Mouse (Mus musculus) heart, embryonic 12.5 days (tissue): ENCODE measurements at regions not wholly inside any gene's neighbourhood (a gene's known extent, or its start where the extent isn't known, plus 50 kb on each side); places are given as distances from the start of the nearest gene placed in this dataset.
A peak's percentile ranks its signal among the peaks of the same experiment; 100 is the strongest.

ENCODE experiments used
- ATAC-seq: fragments of 200-750 bp; cut with Nextera tagmentation; 2 replicates; pipeline ENCODE4 v1.8.0; 2017; ENCODE audit warnings: moderate TSS enrichment, moderate library complexity; ENCODE audit not compliant: insufficient number of reproducible peaks, low FRiP score
- H3K27ac ChIP-seq: fragments of 300-500 bp; sonication (generic); 2 replicates; pipeline ENCODE4 v1.5.1; 2016; ENCODE audit warnings: mild to moderate bottlenecking, moderate library complexity; ENCODE audit not compliant: poor library complexity, severe bottlenecking
- H3K27me3 ChIP-seq: fragments of 300-500 bp; sonication (generic); replicated peaks from 2 replicates; pipeline ENCODE4 v1.6.1; 2016; ENCODE audit warnings: mild to moderate bottlenecking, moderate library complexity
- H3K36me3 ChIP-seq: fragments of 300-500 bp; sonication (generic); 2 replicates; pipeline ENCODE4 v1.6.1; 2016; ENCODE audit warnings: mild to moderate bottlenecking, moderate library complexity
- H3K4me1 ChIP-seq: fragments of 300-500 bp; sonication (generic); replicated peaks from 2 replicates; pipeline ENCODE4 v1.6.1; 2016; ENCODE audit warnings: mild to moderate bottlenecking
- H3K4me2 ChIP-seq: fragments of 300-500 bp; sonication (generic); 2 replicates; pipeline ENCODE4 v1.6.1; 2016; ENCODE audit warnings: mild to moderate bottlenecking, moderate library complexity
- H3K4me3 ChIP-seq: fragments of 300-500 bp; sonication (generic); 2 replicates; pipeline ENCODE4 v1.5.1; 2016; ENCODE audit warnings: mild to moderate bottlenecking
- H3K9ac ChIP-seq: fragments of 300-500 bp; sonication (generic); 2 replicates; pipeline ENCODE4 v1.6.1; 2016; ENCODE audit warnings: mild to moderate bottlenecking, moderate library complexity
- H3K9me3 ChIP-seq: fragments of 300-500 bp; sonication (generic); replicated peaks from 2 replicates; pipeline ENCODE4 v1.6.1; 2016; ENCODE audit warnings: mild to moderate bottlenecking, moderate library complexity
- WGBS: fragments of 180-500 bp; shearing (Covaris S2); methylation state at CpG from one replicate; pipeline ENCODE4 v1.1.7; 2016; 5-methylcytosine and 5-hydroxymethylcytosine counted together

GRCm38 (mm10) chr10:118000591-118000990 is 141.0 kb upstream of the Mdm1 start:
- WGBS = 74% methylated on average over 3 of the region's 3 CpGs
- H3K4me1 ChIP-seq = peaks cover 16% of the 10 kb centered on the region
- peaks cover 8% of the 10 kb centered on the region; the same call in 1 of the 2 replicates for H3K9me3 ChIP-seq
- no peak overlapping the region for H3K4me3 ChIP-seq
- H3K27ac ChIP-seq = no peak overlapping the region
- H3K9ac ChIP-seq = no peak overlapping the region
- no peaks in the 10 kb centered on the region for H3K27me3 ChIP-seq
- no peaks in the 10 kb centered on the region for H3K36me3 ChIP-seq
- no peak overlapping the region for H3K4me2 ChIP-seq
- no peak for ATAC-seq

- 45% methylated on average over 4 of the region's 4 CpGs for WGBS
- Histone ChIP-seq H3K9me3 (peaks cover 2% of the 10 kb centered on the region; the same call in 1 of the 2 replicates), H3K4me1 (peaks cover 16% of the 10 kb centered on the region), H3K27ac (no peak overlapping the region), H3K27me3 (no peaks in the 10 kb centered on the region), H3K9ac (no peak overlapping the region), H3K36me3 (no peaks in the 10 kb centered on the region), H3K4me2 (0 out of 2 replicates have a peak overlapping the region, but pooled peaks have one; percentile 0), H3K4me3 (no peak overlapping the region)
- no peak for ATAC-seq
These were observed 140.1 kb upstream of the Mdm1 start for GRCm38 (mm10) chr10:118001501-118001900.

- Histone ChIP-seq H3K9me3 (no peaks in the 10 kb centered on the region), H3K4me1 (peaks cover 18% of the 10 kb centered on the region), H3K4me2 (0 out of 2 replicates have a peak overlapping the region, but pooled peaks have one; percentile 0), H3K27ac (no peak overlapping the region), H3K27me3 (no peaks in the 10 kb centered on the region), H3K36me3 (no peaks in the 10 kb centered on the region), H3K4me3 (no peak overlapping the region), H3K9ac (no peak overlapping the region)
- 64% methylated on average over 7 of the region's 7 CpGs for WGBS
- no peak for ATAC-seq
These were observed 139.6 kb upstream of the Mdm1 start for GRCm38 (mm10) chr10:118001971-118002370.

- 76% methylated on average over 4 of the region's 4 CpGs for WGBS
- H3K27ac ChIP-seq = no peak overlapping the region
- ATAC-seq = no peak
These were observed 139.1 kb upstream of the Mdm1 start for GRCm38 (mm10) chr10:118002559-118002958.

GRCm38 (mm10) chr10:118003179-118003578 is 138.4 kb upstream of the Mdm1 start:
- no peak overlapping the region; the same call in 1 of the 2 replicates for H3K9ac ChIP-seq
- H3K4me2 ChIP-seq = no peak overlapping the region
- WGBS = 66% methylated on average over 10 of the region's 10 CpGs
- ATAC-seq = no peak
- H3K27ac ChIP-seq = peak overlapping the region; percentile 60
- no peaks in the 10 kb centered on the region for H3K36me3 ChIP-seq
- no peak overlapping the region for H3K4me3 ChIP-seq
- no peaks in the 10 kb centered on the region for H3K27me3 ChIP-seq
- peaks cover 21% of the 10 kb centered on the region for H3K4me1 ChIP-seq
- no peaks in the 10 kb centered on the region for H3K9me3 ChIP-seq

More at GRCm38 (mm10) chr10:118002559-118002958, 139.1 kb upstream of the Mdm1 start:
- Histone ChIP-seq H3K4me1 (peaks cover 21% of the 10 kb centered on the region), H3K9me3 (no peaks in the 10 kb centered on the region), H3K4me3 (no peak overlapping the region), H3K9ac (no peak overlapping the region), H3K27me3 (no peaks in the 10 kb centered on the region), H3K36me3 (no peaks in the 10 kb centered on the region), H3K4me2 (no peak overlapping the region)

- Histone ChIP-seq H3K27me3 (no peaks in the 10 kb centered on the region), H3K36me3 (no peaks in the 10 kb centered on the region), H3K27ac (peak overlapping the region; percentile 60), H3K4me1 (peaks cover 21% of the 10 kb centered on the region), H3K9me3 (no peaks in the 10 kb centered on the region), H3K4me3 (no peak overlapping the region), H3K9ac (no peak overlapping the region), H3K4me2 (peak overlapping the region; percentile 35)
- no peak for ATAC-seq
- WGBS = 36% methylated on average over 16 of the region's 16 CpGs
These were observed 137.8 kb upstream of the Mdm1 start for GRCm38 (mm10) chr10:118003739-118004361.

GRCm38 (mm10) chr10:118004362-118004958 is 137.2 kb upstream of the Mdm1 start:
- 50% methylated on average over 8 of the region's 8 CpGs for WGBS
- H3K9ac ChIP-seq = no peak overlapping the region
- no peak for ATAC-seq
- peak overlapping the region; percentile 35 for H3K4me2 ChIP-seq
- H3K27ac ChIP-seq = peak overlapping the region; percentile 58; the same call in 1 of the 2 replicates
- H3K27me3 ChIP-seq = no peaks in the 10 kb centered on the region
- H3K9me3 ChIP-seq = peaks cover 4% of the 10 kb centered on the region; the same call in 1 of the 2 replicates
- H3K36me3 ChIP-seq = no peaks in the 10 kb centered on the region
- H3K4me1 ChIP-seq = peaks cover 21% of the 10 kb centered on the region
- no peak overlapping the region for H3K4me3 ChIP-seq

GRCm38 (mm10) chr10:118006827-118007550 is 134.6 kb upstream of the Mdm1 start:
- Histone ChIP-seq H3K4me2 (no peak overlapping the region), H3K27ac (no peak overlapping the region)
- ATAC-seq = no peak

GRCm38 (mm10) chr10:118007846-118008245 is 133.8 kb upstream of the Mdm1 start:
- no peak overlapping the region for H3K4me3 ChIP-seq
- H3K4me1 ChIP-seq = peaks cover 20% of the 10 kb centered on the region
- peaks cover 15% of the 10 kb centered on the region for H3K9me3 ChIP-seq
- ATAC-seq = no peak
- no peak overlapping the region for H3K9ac ChIP-seq
- H3K27me3 ChIP-seq = no peaks in the 10 kb centered on the region
- no peak overlapping the region for H3K27ac ChIP-seq
- 84% methylated on average over 7 of the region's 7 CpGs for WGBS
- H3K36me3 ChIP-seq = no peaks in the 10 kb centered on the region
- no peak overlapping the region for H3K4me2 ChIP-seq

More at GRCm38 (mm10) chr10:118006827-118007550, 134.6 kb upstream of the Mdm1 start:
- Histone ChIP-seq H3K27me3 (no peaks in the 10 kb centered on the region), H3K4me1 (peaks cover 21% of the 10 kb centered on the region), H3K36me3 (no peaks in the 10 kb centered on the region), H3K9ac (no peak overlapping the region), H3K4me3 (no peak overlapping the region), H3K9me3 (peaks cover 15% of the 10 kb centered on the region)
- 64% methylated on average over 14 of the region's 14 CpGs for WGBS

- ATAC-seq = no peak
- Histone ChIP-seq H3K9me3 (peaks cover 15% of the 10 kb centered on the region), H3K4me3 (no peak overlapping the region), H3K9ac (no peak overlapping the region), H3K4me2 (no peak overlapping the region), H3K27ac (no peak overlapping the region), H3K27me3 (no peaks in the 10 kb centered on the region), H3K4me1 (peaks cover 3% of the 10 kb centered on the region), H3K36me3 (no peaks in the 10 kb centered on the region)
- 76% methylated on average over 10 of the region's 10 CpGs for WGBS
These were observed 129.7 kb upstream of the Mdm1 start for GRCm38 (mm10) chr10:118011687-118012567.
